Mouse (Mus musculus): ENCODE results near the gene Myo1b. TPM values are rescaled to one million over a fixed set of nuclear protein-coding genes. Genes with fewer than 3 reads are reported as not detected.

Gene Myo1b
- polyA plus RNA-seq, 1 experiment from 2014 or later: 80.4 TPM

DNA sequence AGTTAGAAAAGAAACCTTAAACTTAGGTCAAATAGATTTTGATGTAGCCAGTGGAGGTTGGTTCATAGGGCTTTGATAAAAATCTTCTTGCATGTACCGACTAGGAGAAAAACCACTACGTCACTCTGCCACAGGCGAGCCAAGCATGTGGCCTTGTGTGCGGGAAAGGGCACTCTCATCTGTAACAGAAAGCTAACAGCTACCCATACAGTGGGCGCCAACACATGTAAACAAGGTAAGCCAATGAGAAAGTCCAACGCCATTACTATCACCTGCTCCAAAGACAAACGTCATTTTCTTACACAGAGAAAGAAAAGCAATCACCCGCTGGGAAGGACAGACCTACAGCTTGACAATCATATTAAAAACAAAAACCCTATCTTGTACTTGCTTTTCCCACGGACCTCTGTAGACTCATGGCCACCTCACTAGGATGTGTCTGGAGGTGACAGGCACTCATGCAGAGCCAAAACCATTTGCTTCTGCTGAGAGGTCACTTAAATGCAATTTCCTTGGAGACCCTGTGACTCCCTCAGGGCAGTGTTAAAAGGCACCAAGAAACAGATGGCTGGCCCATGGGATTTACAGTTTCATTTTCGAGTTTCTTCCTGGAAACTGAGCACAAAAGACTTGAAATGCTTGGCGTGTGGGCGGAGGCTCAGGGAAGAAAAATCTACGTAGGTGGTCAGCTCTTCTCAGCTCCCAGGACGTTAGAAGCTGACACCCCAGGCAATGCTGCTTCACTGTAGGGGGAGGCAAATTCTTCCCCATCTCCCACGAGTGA is 157.4 kb downstream of the Myo1b start:
- no peak overlapping the region for H3K4me3 ChIP-seq (ENCODE audit: low read length)
- peak; percentile 38; the same call in 1 of the 2 replicates for ATAC-seq (ENCODE audit: low read depth)

GRCm38 (mm10) chr1:51753621-51754020 is 162.2 kb downstream of the Myo1b start:
- Histone ChIP-seq H3K27ac (ENCODE audit: low read length) (no peak overlapping the region), H3K9me3 (ENCODE audit: control insufficient read depth, low read length) (no peaks in the 10 kb centered on the region), H3K4me2 (ENCODE audit: low read depth, low read length) (no peak overlapping the region), H3K4me1 (replicated peaks; ENCODE audit: control insufficient read depth, insufficient read depth, low read length) (no peaks in the 10 kb centered on the region; the same call in 1 of the 2 replicates), H3K36me3 (ENCODE audit: control insufficient read depth, insufficient read depth, low read length) (peaks cover 17% of the 10 kb centered on the region), H3K4me3 (ENCODE audit: low read length) (no peak overlapping the region), H3K27me3 (ENCODE audit: control insufficient read depth, insufficient read depth, low read depth, low read length) (no peaks in the 10 kb centered on the region), H3K9ac (ENCODE audit: low read length) (no peak overlapping the region)
- 90% methylated on average over 6 of the region's 6 CpGs for WGBS
- ATAC-seq (ENCODE audit: low read depth): no peak

More for the DNA sequence above, 157.4 kb downstream of the Myo1b start:
- 72% methylated on average over 15 of the region's 15 CpGs for WGBS
- H3K9ac ChIP-seq (ENCODE audit: low read length): no peak overlapping the region
- no peak overlapping the region for H3K4me2 ChIP-seq (ENCODE audit: low read depth, low read length)
- no peaks in the 10 kb centered on the region for H3K9me3 ChIP-seq (ENCODE audit: control insufficient read depth, low read length)
- H3K36me3 ChIP-seq (ENCODE audit: control insufficient read depth, insufficient read depth, low read length): peaks cover 28% of the 10 kb centered on the region
- H3K27ac ChIP-seq (ENCODE audit: low read length): no peak overlapping the region
- H3K27me3 ChIP-seq (ENCODE audit: control insufficient read depth, insufficient read depth, low read depth, low read length): no peaks in the 10 kb centered on the region
- H3K4me1 ChIP-seq (replicated peaks; ENCODE audit: control insufficient read depth, insufficient read depth, low read length): no peaks in the 10 kb centered on the region

DNA sequence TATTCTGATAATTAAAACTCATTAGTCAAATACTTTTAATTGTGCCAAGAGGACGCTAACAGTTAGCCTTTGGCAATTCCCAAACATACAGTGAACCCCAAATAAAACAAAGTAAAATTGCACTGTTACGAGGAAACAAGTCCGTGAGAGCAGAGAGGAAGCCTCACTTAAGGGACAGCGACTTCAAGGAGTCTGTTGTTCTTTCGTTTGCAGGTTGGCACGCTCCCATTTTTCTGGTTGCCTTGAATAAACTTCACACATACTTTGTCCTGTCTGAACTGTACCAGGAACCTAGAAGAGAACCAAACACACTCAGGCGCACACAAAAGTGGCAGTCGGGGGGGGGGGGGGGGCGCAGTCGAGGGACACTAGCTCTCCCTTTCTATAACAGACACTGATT is 164.9 kb downstream of the Myo1b start:
- H3K4me1 ChIP-seq (replicated peaks; ENCODE audit: control insufficient read depth, insufficient read depth, low read length): no peaks in the 10 kb centered on the region; the same call in 1 of the 2 replicates
- H3K4me2 ChIP-seq (ENCODE audit: low read depth, low read length): no peak overlapping the region
- no peaks in the 10 kb centered on the region for H3K27me3 ChIP-seq (ENCODE audit: control insufficient read depth, insufficient read depth, low read depth, low read length)
- H3K4me3 ChIP-seq (ENCODE audit: low read length): no peak overlapping the region
- ATAC-seq (ENCODE audit: low read depth): peak; percentile 40
- no peaks in the 10 kb centered on the region for H3K9me3 ChIP-seq (ENCODE audit: control insufficient read depth, low read length)
- H3K36me3 ChIP-seq (ENCODE audit: control insufficient read depth, insufficient read depth, low read length): peaks cover 16% of the 10 kb centered on the region
- no peak overlapping the region for H3K27ac ChIP-seq (ENCODE audit: low read length)
- WGBS: 43% methylated on average over 10 of the region's 10 CpGs
- no peak overlapping the region for H3K9ac ChIP-seq (ENCODE audit: low read length)

DNA sequence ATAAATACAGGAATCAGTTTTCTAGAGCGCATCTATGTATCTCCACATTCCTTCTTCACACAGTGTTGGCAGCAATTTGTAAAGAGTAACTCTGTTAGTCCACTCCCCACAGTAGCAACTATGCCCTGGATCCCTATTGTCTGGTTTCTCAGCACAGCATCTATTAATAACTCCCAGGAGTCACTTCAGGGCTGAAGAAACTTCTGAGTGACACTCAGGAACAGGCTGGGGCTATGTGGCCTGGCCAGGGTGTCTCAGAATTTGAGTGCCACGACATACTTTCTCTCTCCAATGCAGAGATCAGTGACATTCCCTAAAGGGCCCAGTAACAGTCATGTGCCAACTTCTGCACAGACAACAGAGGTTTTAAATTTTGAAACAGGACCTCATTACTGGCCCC is 167.6 kb downstream of the Myo1b start:
- Histone ChIP-seq H3K27ac (ENCODE audit: low read length) (no peak overlapping the region), H3K4me2 (ENCODE audit: low read depth, low read length) (no peak overlapping the region), H3K9ac (ENCODE audit: low read length) (no peak overlapping the region), H3K9me3 (ENCODE audit: control insufficient read depth, low read length) (no peaks in the 10 kb centered on the region), H3K4me3 (ENCODE audit: low read length) (no peak overlapping the region), H3K27me3 (ENCODE audit: control insufficient read depth, insufficient read depth, low read depth, low read length) (no peaks in the 10 kb centered on the region), H3K4me1 (replicated peaks; ENCODE audit: control insufficient read depth, insufficient read depth, low read length) (no peaks in the 10 kb centered on the region; the same call in 1 of the 2 replicates), H3K36me3 (ENCODE audit: control insufficient read depth, insufficient read depth, low read length) (peaks cover 7% of the 10 kb centered on the region; the same call in 1 of the 2 replicates)
- 56% methylated on average over 2 of the region's 2 CpGs for WGBS
- ATAC-seq (ENCODE audit: low read depth): no peak

DNA sequence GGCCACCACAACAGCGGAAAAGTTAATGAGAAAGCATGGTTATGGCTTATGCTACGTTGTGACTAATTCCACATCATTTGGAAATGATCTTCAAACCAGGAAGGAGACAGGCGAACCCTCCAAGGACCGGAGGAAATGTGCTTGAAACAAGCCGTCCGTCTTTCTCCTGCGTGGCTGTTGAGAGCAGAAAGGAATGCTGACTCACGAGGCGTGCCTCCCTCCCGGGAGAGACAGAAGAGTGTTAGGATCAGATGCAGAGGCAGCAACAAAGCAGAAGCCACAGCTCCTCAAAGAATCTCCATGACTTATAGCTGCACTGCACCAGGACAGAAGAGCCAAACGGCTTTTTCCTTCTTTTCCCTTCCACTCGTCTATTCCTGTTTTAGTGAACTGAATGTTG is 168.4 kb downstream of the Myo1b start:
- H3K27ac ChIP-seq (ENCODE audit: low read length): no peak overlapping the region
- H3K4me2 ChIP-seq (ENCODE audit: low read depth, low read length): no peak overlapping the region
- no peaks in the 10 kb centered on the region for H3K9me3 ChIP-seq (ENCODE audit: control insufficient read depth, low read length)
- no peak overlapping the region for H3K4me3 ChIP-seq (ENCODE audit: low read length)
- WGBS: 17% methylated on average over 12 of the region's 12 CpGs
- peak; percentile 60 for ATAC-seq (ENCODE audit: low read depth)
- no peaks in the 10 kb centered on the region for H3K27me3 ChIP-seq (ENCODE audit: control insufficient read depth, insufficient read depth, low read depth, low read length)
- H3K4me1 ChIP-seq (replicated peaks; ENCODE audit: control insufficient read depth, insufficient read depth, low read length): no peaks in the 10 kb centered on the region; the same call in 1 of the 2 replicates
- H3K36me3 ChIP-seq (ENCODE audit: control insufficient read depth, insufficient read depth, low read length): peaks cover 7% of the 10 kb centered on the region; the same call in 1 of the 2 replicates
- no peak overlapping the region for H3K9ac ChIP-seq (ENCODE audit: low read length)

DNA sequence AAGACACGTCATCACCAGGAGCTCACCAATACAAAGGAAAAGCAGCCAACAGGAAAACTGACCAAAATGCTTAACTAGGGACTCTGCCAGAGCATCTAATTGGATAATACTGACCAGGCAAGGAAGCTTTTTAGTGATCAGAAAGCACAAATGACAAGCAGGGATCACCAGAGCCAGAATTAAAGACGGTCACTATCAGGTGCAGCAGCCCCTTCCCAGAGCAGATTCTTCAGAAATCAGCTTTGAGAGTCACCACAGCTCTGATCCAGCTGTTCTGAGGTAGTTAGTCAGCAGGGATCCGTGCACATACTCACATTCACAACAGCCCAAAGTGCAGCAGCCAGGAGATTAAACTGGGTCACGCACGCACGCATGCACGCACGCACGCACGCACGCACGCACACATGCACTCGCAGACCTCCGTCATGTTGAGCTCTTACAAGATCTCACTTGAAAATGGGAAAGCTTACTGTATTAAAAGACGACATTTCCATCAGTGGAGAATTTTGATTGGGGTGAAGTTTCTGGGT is 169.1 kb downstream of the Myo1b start:
- no peak overlapping the region for H3K4me3 ChIP-seq (ENCODE audit: low read length)
- H3K9me3 ChIP-seq (ENCODE audit: control insufficient read depth, low read length): no peaks in the 10 kb centered on the region
- no peaks in the 10 kb centered on the region; the same call in 1 of the 2 replicates for H3K4me1 ChIP-seq (replicated peaks; ENCODE audit: control insufficient read depth, insufficient read depth, low read length)
- 91% methylated on average over 15 of the region's 15 CpGs for WGBS
- H3K4me2 ChIP-seq (ENCODE audit: low read depth, low read length): no peak overlapping the region
- H3K27me3 ChIP-seq (ENCODE audit: control insufficient read depth, insufficient read depth, low read depth, low read length): no peaks in the 10 kb centered on the region
- H3K36me3 ChIP-seq (ENCODE audit: control insufficient read depth, insufficient read depth, low read length): peaks cover 7% of the 10 kb centered on the region; the same call in 1 of the 2 replicates
- no peak for ATAC-seq (ENCODE audit: low read depth)
- no peak overlapping the region for H3K9ac ChIP-seq (ENCODE audit: low read length)
- H3K27ac ChIP-seq (ENCODE audit: low read length): no peak overlapping the region

GRCm38 (mm10) chr1:51743756-51744425 is 172.0 kb downstream of the Myo1b start:
- Histone ChIP-seq H3K4me2 (ENCODE audit: low read depth, low read length) (no peak overlapping the region), H3K4me1 (replicated peaks; ENCODE audit: control insufficient read depth, insufficient read depth, low read length) (peaks cover 3% of the 10 kb centered on the region; the same call in 1 of the 2 replicates), H3K27ac (ENCODE audit: low read length) (no peak overlapping the region), H3K9me3 (ENCODE audit: control insufficient read depth, low read length) (no peaks in the 10 kb centered on the region), H3K9ac (ENCODE audit: low read length) (no peak overlapping the region), H3K4me3 (ENCODE audit: low read length) (no peak overlapping the region), H3K36me3 (ENCODE audit: control insufficient read depth, insufficient read depth, low read length) (peaks cover 5% of the 10 kb centered on the region; the same call in 1 of the 2 replicates), H3K27me3 (ENCODE audit: control insufficient read depth, insufficient read depth, low read depth, low read length) (no peaks in the 10 kb centered on the region)
- no peak for ATAC-seq (ENCODE audit: low read depth)
- WGBS: 76% methylated on average over 3 of the region's 3 CpGs

DNA sequence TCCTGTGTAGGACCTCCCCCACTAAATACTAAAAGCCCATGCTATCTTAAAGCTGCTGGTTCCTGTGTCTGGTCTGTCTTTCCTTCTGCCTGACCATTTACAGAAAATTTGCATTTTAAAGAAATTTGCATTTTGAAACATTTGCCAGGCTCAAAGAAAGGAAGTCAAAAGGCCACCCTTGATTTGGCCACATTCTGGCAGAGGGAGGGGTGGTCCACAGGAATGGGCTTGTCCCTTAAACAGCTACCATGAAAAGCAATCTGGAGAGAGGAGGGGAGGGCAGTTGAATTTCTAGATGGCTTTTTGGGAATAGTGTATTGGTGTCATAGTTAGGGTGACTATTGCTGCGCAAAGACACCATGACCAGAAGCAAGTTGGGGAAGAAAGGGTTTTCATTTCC is 173.3 kb downstream of the Myo1b start:
- 100% methylated on average over 1 of the region's 1 CpGs for WGBS
- H3K4me2 ChIP-seq (ENCODE audit: low read depth, low read length): no peak overlapping the region
- peaks cover 3% of the 10 kb centered on the region; the same call in 1 of the 2 replicates for H3K4me1 ChIP-seq (replicated peaks; ENCODE audit: control insufficient read depth, insufficient read depth, low read length)
- ATAC-seq (ENCODE audit: low read depth): no peak
- H3K9ac ChIP-seq (ENCODE audit: low read length): no peak overlapping the region
- H3K9me3 ChIP-seq (ENCODE audit: control insufficient read depth, low read length): no peaks in the 10 kb centered on the region
- peaks cover 5% of the 10 kb centered on the region; the same call in 1 of the 2 replicates for H3K36me3 ChIP-seq (ENCODE audit: control insufficient read depth, insufficient read depth, low read length)
- H3K27ac ChIP-seq (ENCODE audit: low read length): no peak overlapping the region
- H3K27me3 ChIP-seq (ENCODE audit: control insufficient read depth, insufficient read depth, low read depth, low read length): no peaks in the 10 kb centered on the region
- H3K4me3 ChIP-seq (ENCODE audit: low read length): no peak overlapping the region

- no peak overlapping the region for H3K4me2 ChIP-seq (ENCODE audit: low read depth, low read length)
- no peaks in the 10 kb centered on the region for H3K27me3 ChIP-seq (ENCODE audit: control insufficient read depth, insufficient read depth, low read depth, low read length)
- H3K9ac ChIP-seq (ENCODE audit: low read length): no peak overlapping the region
- no peak overlapping the region for H3K27ac ChIP-seq (ENCODE audit: low read length)
- H3K9me3 ChIP-seq (ENCODE audit: control insufficient read depth, low read length): no peaks in the 10 kb centered on the region
- ATAC-seq (ENCODE audit: low read depth): no peak
- peaks cover 5% of the 10 kb centered on the region; the same call in 1 of the 2 replicates for H3K36me3 ChIP-seq (ENCODE audit: control insufficient read depth, insufficient read depth, low read length)
- no peak overlapping the region for H3K4me3 ChIP-seq (ENCODE audit: low read length)
- WGBS: 62% methylated on average over 10 of the region's 10 CpGs
- peaks cover 3% of the 10 kb centered on the region; the same call in 1 of the 2 replicates for H3K4me1 ChIP-seq (replicated peaks; ENCODE audit: control insufficient read depth, insufficient read depth, low read length)
These were observed 175.1 kb downstream of the Myo1b start for GRCm38 (mm10) chr1:51740626-51741231.

Measured in lung, embryonic 16.5 days (tissue).